Mouse (Mus musculus): ENCODE results near the gene Caskin1.
A peak's percentile ranks its signal among the peaks of the same experiment; 100 is the strongest.

The Caskin1 gene

GRCm38 (mm10) chr17:24494627-24495335, 6.4 kb downstream of the Caskin1 start:
- DNase-seq (ENCODE audit: low spot score in 2 of 2): peak in 1 of 2 experiments; percentile 57

GRCm38 (mm10) chr17:24495443-24495842, 7.0 kb downstream of the Caskin1 start:
- no peak for DNase-seq (ENCODE audit: low spot score in 2 of 2)

- DNase-seq (ENCODE audit: low spot score in 2 of 2): no peak
Observed at GRCm38 (mm10) chr17:24496026-24496425, 7.6 kb downstream of the Caskin1 start.

GRCm38 (mm10) chr17:24502208-24502607, 13.8 kb downstream of the Caskin1 start:
- DNase-seq (ENCODE audit: low spot score in 2 of 2): no peak

GRCm38 (mm10) chr17:24504085-24504484, 15.7 kb downstream of the Caskin1 start:
- DNase-seq (ENCODE audit: low spot score in 2 of 2): no peak

GRCm38 (mm10) chr17:24505286-24505955, 17.0 kb downstream of the Caskin1 start:
- DNase-seq (ENCODE audit: low spot score in 2 of 2): no peak

- no peak for DNase-seq (ENCODE audit: low spot score in 2 of 2)
Observed at GRCm38 (mm10) chr17:24506332-24507070, 18.1 kb downstream of the Caskin1 start.

GRCm38 (mm10) chr17:24507129-24507664, 18.8 kb downstream of the Caskin1 start:
- no peak for DNase-seq (ENCODE audit: low spot score in 2 of 2)

GRCm38 (mm10) chr17:24507806-24508460, 19.5 kb downstream of the Caskin1 start:
- no peak for DNase-seq (ENCODE audit: low spot score in 2 of 2)

GRCm38 (mm10) chr17:24513609-24514008, 25.2 kb downstream of the Caskin1 start:
- peak in 1 of 2 experiments; percentile 18 for DNase-seq (ENCODE audit: low spot score in 2 of 2)

GRCm38 (mm10) chr17:24514270-24515257, 26.2 kb downstream of the Caskin1 start:
- DNase-seq (ENCODE audit: low spot score in 2 of 2): no peak

GRCm38 (mm10) chr17:24520450-24520849, 32.0 kb downstream of the Caskin1 start:
- no peak for DNase-seq (ENCODE audit: low spot score in 2 of 2)

- no peak for DNase-seq (ENCODE audit: low spot score in 2 of 2)
Observed at GRCm38 (mm10) chr17:24524734-24525133, 36.3 kb downstream of the Caskin1 start.

- DNase-seq (ENCODE audit: low spot score in 2 of 2): no peak
Observed at GRCm38 (mm10) chr17:24527315-24527714, 38.9 kb downstream of the Caskin1 start.

- peak; percentile 89 to 93 for DNase-seq (ENCODE audit: low spot score in 2 of 2)
Observed at GRCm38 (mm10) chr17:24527723-24528559, 39.5 kb downstream of the Caskin1 start, which contains the start of gene Traf7. Gene Traf7, minus strand, starts transcription at chr17:24527938.

- no peak for DNase-seq (ENCODE audit: low spot score in 2 of 2)
Observed at GRCm38 (mm10) chr17:24528560-24528918, 40.1 kb downstream of the Caskin1 start.

- DNase-seq (ENCODE audit: low spot score in 2 of 2): peak; percentile 33 to 64
Observed at GRCm38 (mm10) chr17:24529007-24529451, 40.6 kb downstream of the Caskin1 start.

- no peak for DNase-seq (ENCODE audit: low spot score in 2 of 2)
Observed at GRCm38 (mm10) chr17:24529883-24530282, 41.5 kb downstream of the Caskin1 start.

GRCm38 (mm10) chr17:24530361-24531050, 42.1 kb downstream of the Caskin1 start:
- DNase-seq (ENCODE audit: low spot score in 2 of 2): no peak

All from thymus, postnatal 10 days (tissue).